Mouse (Mus musculus) bone marrow macrophage, adult 2 months (primary cell): Measurements from ENCODE around the gene Wdfy1.

Experiments
- CTCF ChIP-seq: IDR thresholded peaks from 2 replicates; pipeline ENCODE4 v1.5.1; 2012; ENCODE audit warnings: low read depth, mild to moderate bottlenecking, low read length, moderate library complexity
- POLR2A ChIP-seq: IDR thresholded peaks from 2 replicates; pipeline ENCODE4 v1.6.1; 2012; ENCODE audit warnings: mild to moderate bottlenecking, low read depth, low read length, borderline replicate concordance

DNA sequence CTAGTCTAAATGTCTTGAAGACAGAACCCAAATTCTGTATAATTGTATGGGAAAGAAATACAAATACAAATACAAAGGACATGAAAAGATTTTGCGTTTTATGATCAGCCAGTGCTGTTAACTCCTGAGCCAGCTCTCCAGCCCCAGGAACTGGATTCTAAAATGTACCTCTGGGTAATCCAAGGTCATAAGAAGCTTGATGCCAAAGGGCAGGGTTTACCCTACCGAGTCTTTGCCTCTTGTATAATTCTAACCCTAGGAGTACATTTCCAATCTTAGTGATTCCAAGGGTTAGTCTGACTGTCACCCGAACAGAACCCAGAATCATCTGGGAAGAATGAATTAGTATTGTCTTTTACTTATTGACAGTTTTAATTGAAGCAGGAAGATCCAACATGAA is 39.5 kb upstream of the Wdfy1 start:
- TF ChIP-seq CTCF = no peak
- TF ChIP-seq POLR2A = no peak
